Mouse (Mus musculus) E14TG2a.4 (cell line): Measurements from ENCODE around the gene Rcl1.
A peak's percentile ranks its signal among the peaks of the same experiment; 100 is the strongest.

Source experiments
- H3K27me3 ChIP-seq: 2 replicates; pipeline ENCODE4 v1.6.1; 2014; ENCODE audit warnings: low read length, control low read depth; ENCODE audit not compliant: insufficient read depth
- H3K36me3 ChIP-seq: 2 replicates; pipeline ENCODE4 v1.6.1; 2014; ENCODE audit warnings: low read length, control low read depth; ENCODE audit not compliant: insufficient read depth
- H3K4me1 ChIP-seq: replicated peaks from 2 replicates; pipeline ENCODE4 v1.6.1; 2014; ENCODE audit warnings: low read depth, low read length, control low read depth
- H3K4me3 ChIP-seq: replicated peaks from 2 replicates; pipeline ENCODE4 v1.5.1; 2014; ENCODE audit warnings: mild to moderate bottlenecking, low read length
- H3K9me3 ChIP-seq: 2 replicates; pipeline ENCODE4 v1.6.1; 2014; ENCODE audit warnings: low read length, control low read depth
- CTCF ChIP-seq: conservative IDR thresholded peaks from 2 replicates; pipeline ENCODE4 v1.5.1; 2014; ENCODE audit warnings: low read length
- NANOG ChIP-seq: IDR thresholded peaks from 2 replicates; pipeline ENCODE4 v1.6.1; 2014; ENCODE audit warnings: borderline replicate concordance, low read length, mixed read lengths
- POU5F1 ChIP-seq: IDR thresholded peaks from 2 replicates; pipeline ENCODE4 v1.6.1; 2014; ENCODE audit warnings: low read length, borderline replicate concordance

Gene Rcl1

GRCm38 (mm10) chr19:29063577-29064363 is 37.4 kb upstream of the Rcl1 start:
- Histone ChIP-seq H3K9me3 (no peaks in the 10 kb centered on the region), H3K27me3 (no peaks in the 10 kb centered on the region), H3K4me1 (peaks cover 61% of the 10 kb centered on the region), H3K4me3 (peak overlapping the region; percentile 68), H3K36me3 (no peaks in the 10 kb centered on the region)
- TF ChIP-seq POU5F1 (no peak), CTCF (peak; percentile 53)

- no peak for TF ChIP-seq POU5F1
- TF ChIP-seq NANOG = no peak
- TF ChIP-seq CTCF = no peak
- H3K4me1 ChIP-seq = peaks cover 62% of the 10 kb centered on the region
- no peaks in the 10 kb centered on the region for H3K9me3 ChIP-seq
- H3K36me3 ChIP-seq = peaks cover 6% of the 10 kb centered on the region; the same call in 1 of the 2 replicates
- no peaks in the 10 kb centered on the region for H3K27me3 ChIP-seq
- H3K4me3 ChIP-seq = peak overlapping the region; percentile 68
These were observed 36.6 kb upstream of the Rcl1 start for GRCm38 (mm10) chr19:29064451-29065102.

GRCm38 (mm10) chr19:29066981-29067471 is 34.1 kb upstream of the Rcl1 start:
- no peaks in the 10 kb centered on the region for H3K9me3 ChIP-seq
- H3K4me3 ChIP-seq = peak overlapping the region; percentile 72
- H3K4me1 ChIP-seq = peaks cover 46% of the 10 kb centered on the region
- TF ChIP-seq NANOG (no peak), POU5F1 (no peak), CTCF (no peak)
- H3K27me3 ChIP-seq = no peaks in the 10 kb centered on the region
- peaks cover 9% of the 10 kb centered on the region; the same call in 1 of the 2 replicates for H3K36me3 ChIP-seq

GRCm38 (mm10) chr19:29069195-29069594 is 32.0 kb upstream of the Rcl1 start:
- H3K4me1 ChIP-seq = peaks cover 41% of the 10 kb centered on the region
- peaks cover 14% of the 10 kb centered on the region for H3K36me3 ChIP-seq
- H3K9me3 ChIP-seq = no peaks in the 10 kb centered on the region
- H3K27me3 ChIP-seq = no peaks in the 10 kb centered on the region
- TF ChIP-seq POU5F1 = no peak
- H3K4me3 ChIP-seq = no peak overlapping the region

GRCm38 (mm10) chr19:29074802-29075201 is 26.4 kb upstream of the Rcl1 start:
- H3K4me1 ChIP-seq = peaks cover under 1% of the 10 kb centered on the region; the same call in 1 of the 2 replicates
- TF ChIP-seq POU5F1 = no peak
- no peak for TF ChIP-seq NANOG
- TF ChIP-seq CTCF = no peak
- H3K4me3 ChIP-seq = no peak overlapping the region
- peaks cover 11% of the 10 kb centered on the region for H3K36me3 ChIP-seq
- no peaks in the 10 kb centered on the region for H3K27me3 ChIP-seq
- H3K9me3 ChIP-seq = peaks cover 6% of the 10 kb centered on the region

GRCm38 (mm10) chr19:29088628-29089027 is 12.5 kb upstream of the Rcl1 start:
- no peaks in the 10 kb centered on the region for H3K9me3 ChIP-seq
- 0 out of 2 replicates have a peak, but pooled peaks cover 3% of the 10 kb centered on the region for H3K27me3 ChIP-seq
- H3K4me3 ChIP-seq = no peak overlapping the region
- no peaks in the 10 kb centered on the region for H3K36me3 ChIP-seq
- H3K4me1 ChIP-seq = no peaks in the 10 kb centered on the region
- TF ChIP-seq CTCF = no peak

GRCm38 (mm10) chr19:29092194-29092593 is 9.0 kb upstream of the Rcl1 start:
- H3K27me3 ChIP-seq = 0 out of 2 replicates have a peak, but pooled peaks cover 3% of the 10 kb centered on the region
- no peaks in the 10 kb centered on the region for H3K4me1 ChIP-seq
- no peaks in the 10 kb centered on the region for H3K9me3 ChIP-seq
- no peaks in the 10 kb centered on the region for H3K36me3 ChIP-seq
- no peak overlapping the region for H3K4me3 ChIP-seq
- no peak for TF ChIP-seq POU5F1
- TF ChIP-seq CTCF = no peak
- no peak for TF ChIP-seq NANOG

- no peak for TF ChIP-seq NANOG
- TF ChIP-seq POU5F1 = no peak
- no peak for TF ChIP-seq CTCF
- no peaks in the 10 kb centered on the region for H3K9me3 ChIP-seq
- H3K4me1 ChIP-seq = peaks cover 28% of the 10 kb centered on the region
- peaks cover 5% of the 10 kb centered on the region; the same call in 1 of the 2 replicates for H3K36me3 ChIP-seq
- peaks cover 4% of the 10 kb centered on the region; the same call in 1 of the 2 replicates for H3K27me3 ChIP-seq
- H3K4me3 ChIP-seq = no peak overlapping the region
These were observed 2.1 kb upstream of the Rcl1 start for GRCm38 (mm10) chr19:29099106-29099505.
